Mouse (Mus musculus): ENCODE measurements around the gene Pacrg. TPM values are rescaled to one million over a fixed set of nuclear protein-coding genes. Genes with fewer than 3 reads are reported as not detected.

Pacrg gene
- total and polyA plus RNA-seq, 3 experiments = not detected

- H3K4me3 ChIP-seq (replicated peaks in 1 of 3; ENCODE audit: low read depth in 2 of 3, low read length in 2 of 3, poor library complexity in 1 of 3) = no peak overlapping the region
- H3K9me3 ChIP-seq (replicated peaks; ENCODE audit: low read length) = no peaks in the 10 kb centered on the region
- TF ChIP-seq MAX (IDR thresholded peaks at IDR 0.05; ENCODE audit: low read length) = no peak
- no peaks in the 10 kb centered on the region for H3K36me3 ChIP-seq (replicated peaks in 1 of 2; ENCODE audit: control insufficient read depth in 1 of 2, insufficient read depth in 1 of 2, low read length in 1 of 2)
- H3K79me2 ChIP-seq (replicated peaks; ENCODE audit: control insufficient read depth, extremely low read depth, insufficient read depth, poor library complexity, severe bottlenecking) = no peaks in the 10 kb centered on the region
- dilution Hi-C loops (cut with MboI; ENCODE audit: extremely low pct_ligation_motif_present, extremely low pct_unique_long_range_greater_than_20kb, low sequenced_read_pairs) (no loop called here), in situ Hi-C loops (cut with MboI; ENCODE audit: low pct_ligation_motif_present, low pct_unique_long_range_greater_than_20kb, low sequenced_read_pairs) (no loop called here)
- H3K4me1 ChIP-seq (ENCODE audit: control insufficient read depth in 1 of 2, insufficient read depth in 2 of 2) = no peaks in the 10 kb centered on the region
- no peak overlapping the region for H3K4me2 ChIP-seq (ENCODE audit: insufficient read depth, low read depth, poor library complexity, severe bottlenecking)
- H3K27me3 ChIP-seq (replicated peaks) = no peaks in the 10 kb centered on the region
- no peak for DNase-seq (ENCODE audit: extremely low read depth)
- no peak overlapping the region for H3K9ac ChIP-seq (ENCODE audit: insufficient read depth, low read depth)
- H3K27ac ChIP-seq (ENCODE audit: insufficient read depth, low read depth) = no peak overlapping the region
Observed at GRCm38 (mm10) chr17:10448417-10448816, 391.7 kb downstream of the Pacrg start.

- Histone ChIP-seq H3K27me3 (replicated peaks) (no peaks in the 10 kb centered on the region), H3K79me2 (replicated peaks; ENCODE audit: control insufficient read depth, extremely low read depth, insufficient read depth, poor library complexity, severe bottlenecking) (no peaks in the 10 kb centered on the region), H3K27ac (ENCODE audit: insufficient read depth, low read depth) (no peak overlapping the region), H3K4me2 (ENCODE audit: insufficient read depth, low read depth, poor library complexity, severe bottlenecking) (no peak overlapping the region), H3K9ac (ENCODE audit: insufficient read depth, low read depth) (no peak overlapping the region), H3K9me3 (replicated peaks; ENCODE audit: low read length) (no peaks in the 10 kb centered on the region), H3K36me3 (replicated peaks in 1 of 2; ENCODE audit: control insufficient read depth in 1 of 2, insufficient read depth in 1 of 2, low read length in 1 of 2) (no peaks in the 10 kb centered on the region), H3K4me1 (ENCODE audit: control insufficient read depth in 1 of 2, insufficient read depth in 2 of 2) (peaks cover 0 to 4% of the 10 kb centered on the region in 2 experiments; a peak in 1 of 4 replicates), H3K4me3 (replicated peaks in 1 of 3; ENCODE audit: low read depth in 2 of 3, low read length in 2 of 3, poor library complexity in 1 of 3) (no peak overlapping the region)
- DNase-seq (ENCODE audit: extremely low read depth) = no peak
- TF ChIP-seq IRF4 (IDR thresholded peaks at IDR 0.05; ENCODE audit: low read depth, low read length) (no peak), MEF2A (IDR thresholded peaks at IDR 0.05; ENCODE audit: borderline replicate concordance, low read depth, low read length) (no peak), HCFC1 (IDR thresholded peaks at IDR 0.05; ENCODE audit: low read depth, low read length) (no peak)
- dilution Hi-C loops (cut with MboI; ENCODE audit: extremely low pct_ligation_motif_present, extremely low pct_unique_long_range_greater_than_20kb, low sequenced_read_pairs) (no loop called here), in situ Hi-C loops (cut with MboI; ENCODE audit: low pct_ligation_motif_present, low pct_unique_long_range_greater_than_20kb, low sequenced_read_pairs) (no loop called here)
Observed at GRCm38 (mm10) chr17:10441501-10442111, 398.5 kb downstream of the Pacrg start.

GRCm38 (mm10) chr17:10440961-10441360 lies 399.1 kb downstream of the Pacrg start:
- dilution Hi-C loops (cut with MboI; ENCODE audit: extremely low pct_ligation_motif_present, extremely low pct_unique_long_range_greater_than_20kb, low sequenced_read_pairs) = no loop called here
- no peak for TF ChIP-seq ETS1 (conservative IDR thresholded peaks at IDR 0.05; ENCODE audit: low read depth, low read length)
- TF ChIP-seq MEF2A (IDR thresholded peaks at IDR 0.05; ENCODE audit: borderline replicate concordance, low read depth, low read length) = no peak
- TF ChIP-seq RCOR1 (conservative IDR thresholded peaks at IDR 0.05; ENCODE audit: low read depth, low read length) = no peak
- Histone ChIP-seq H3K9ac (ENCODE audit: insufficient read depth, low read depth) (no peak overlapping the region), H3K4me2 (ENCODE audit: insufficient read depth, low read depth, poor library complexity, severe bottlenecking) (no peak overlapping the region), H3K9me3 (replicated peaks; ENCODE audit: low read length) (no peaks in the 10 kb centered on the region), H3K79me2 (replicated peaks; ENCODE audit: control insufficient read depth, extremely low read depth, insufficient read depth, poor library complexity, severe bottlenecking) (no peaks in the 10 kb centered on the region), H3K4me3 (replicated peaks in 1 of 3; ENCODE audit: low read depth in 2 of 3, low read length in 2 of 3, poor library complexity in 1 of 3) (no peak overlapping the region), H3K27me3 (replicated peaks) (no peaks in the 10 kb centered on the region), H3K4me1 (ENCODE audit: control insufficient read depth in 1 of 2, insufficient read depth in 2 of 2) (peaks cover 0 to 4% of the 10 kb centered on the region in 2 experiments; a peak in 1 of 4 replicates), H3K36me3 (replicated peaks in 1 of 2; ENCODE audit: control insufficient read depth in 1 of 2, insufficient read depth in 1 of 2, low read length in 1 of 2) (no peaks in the 10 kb centered on the region), H3K27ac (ENCODE audit: insufficient read depth, low read depth) (no peak overlapping the region)
- no peak for DNase-seq (ENCODE audit: extremely low read depth)
- in situ Hi-C loops (cut with MboI; ENCODE audit: low pct_ligation_motif_present, low pct_unique_long_range_greater_than_20kb, low sequenced_read_pairs) = no loop called here
